Mouse (Mus musculus) limb, embryonic 10.5 days (tissue): ENCODE data around the gene Map2. TPM values are rescaled to one million over a fixed set of nuclear protein-coding genes. Genes with fewer than 3 reads are reported as not detected.
A peak's percentile ranks its signal among the peaks of the same experiment; 100 is the strongest.

ENCODE experiments used
- DNase-seq: peaks from one replicate; pipeline ENCODE4 v3.0.0-alpha.2; 2017; ENCODE audit warnings: low spot score
- H3K27ac ChIP-seq: fragments of 300-500 bp; sonication (generic); 2 replicates; pipeline ENCODE4 v1.5.1; 2016; ENCODE audit warnings: mild to moderate bottlenecking
- H3K27me3 ChIP-seq: fragments of 300-500 bp; sonication (generic); 2 replicates; pipeline ENCODE4 v1.6.1; 2016; ENCODE audit warnings: low read depth, mild to moderate bottlenecking; ENCODE audit not compliant: poor library complexity, severe bottlenecking
- H3K36me3 ChIP-seq: fragments of 300-500 bp; sonication (generic); 2 replicates; pipeline ENCODE4 v1.6.1; 2016; ENCODE audit warnings: mild to moderate bottlenecking, moderate library complexity
- H3K4me1 ChIP-seq: fragments of 300-500 bp; sonication (generic); 2 replicates; pipeline ENCODE4 v1.6.1; 2016
- H3K4me3 ChIP-seq: fragments of 300-500 bp; sonication (generic); 2 replicates; pipeline ENCODE4 v1.5.1; 2016; ENCODE audit warnings: mild to moderate bottlenecking, moderate library complexity
- H3K9me3 ChIP-seq: fragments of 300-500 bp; sonication (generic); replicated peaks from 2 replicates; pipeline ENCODE4 v1.6.1; 2016; ENCODE audit warnings: mild to moderate bottlenecking
- WGBS: fragments of 180-500 bp; shearing (Covaris S2); methylation state at CpG from one replicate; pipeline ENCODE4 v1.1.7; 2016; 5-methylcytosine and 5-hydroxymethylcytosine counted together
- polyA plus RNA-seq: library from polyadenylated mRNA; unstranded; fragments of >200 nt; fragmentation: Nextera tagmentation; extraction: Ambion mirVana; gene quantifications from 2 replicates; pipeline ENCODE4 v1.2.1, GENCODE M21; 2016

Map2 gene
- polyA plus RNA-seq, 1 experiment from 2014 or later = 14.8 TPM

GRCm38 (mm10) chr1:66221497-66221896, 46.4 kb downstream of the Map2 start:
- H3K27ac ChIP-seq = no peak overlapping the region
- DNase-seq = no peak
- WGBS = 82% methylated on average over 4 of the region's 4 CpGs
- H3K27me3 ChIP-seq = no peaks in the 10 kb centered on the region
- H3K9me3 ChIP-seq = no peaks in the 10 kb centered on the region
- no peaks in the 10 kb centered on the region for H3K4me1 ChIP-seq
- H3K36me3 ChIP-seq = no peaks in the 10 kb centered on the region
- H3K4me3 ChIP-seq = no peak overlapping the region

GRCm38 (mm10) chr1:66223331-66223730, 48.3 kb downstream of the Map2 start:
- no peaks in the 10 kb centered on the region for H3K9me3 ChIP-seq
- no peak overlapping the region for H3K27ac ChIP-seq
- H3K4me1 ChIP-seq = no peaks in the 10 kb centered on the region
- H3K27me3 ChIP-seq = no peaks in the 10 kb centered on the region
- no peak for DNase-seq
- no peak overlapping the region for H3K4me3 ChIP-seq
- WGBS = 43% methylated on average over 1 of the region's 1 CpGs
- H3K36me3 ChIP-seq = no peaks in the 10 kb centered on the region

GRCm38 (mm10) chr1:66226372-66227368, 51.6 kb downstream of the Map2 start:
- H3K27ac ChIP-seq = no peak overlapping the region
- H3K27me3 ChIP-seq = no peaks in the 10 kb centered on the region
- no peaks in the 10 kb centered on the region for H3K9me3 ChIP-seq
- 76% methylated on average over 7 of the region's 7 CpGs for WGBS
- DNase-seq = no peak
- no peaks in the 10 kb centered on the region for H3K36me3 ChIP-seq
- H3K4me1 ChIP-seq = no peaks in the 10 kb centered on the region
- no peak overlapping the region for H3K4me3 ChIP-seq

GRCm38 (mm10) chr1:66228205-66228604, 53.1 kb downstream of the Map2 start:
- Histone ChIP-seq H3K36me3 (no peaks in the 10 kb centered on the region), H3K27ac (no peak overlapping the region), H3K4me1 (no peaks in the 10 kb centered on the region), H3K4me3 (no peak overlapping the region), H3K9me3 (no peaks in the 10 kb centered on the region), H3K27me3 (no peaks in the 10 kb centered on the region)
- 92% methylated on average over 3 of the region's 3 CpGs for WGBS
- no peak for DNase-seq

- no peaks in the 10 kb centered on the region for H3K4me1 ChIP-seq
- 92% methylated on average over 3 of the region's 3 CpGs for WGBS
- no peak for DNase-seq
These were observed 55.3 kb downstream of the Map2 start for GRCm38 (mm10) chr1:66230345-66230744.

GRCm38 (mm10) chr1:66231963-66232362, 56.9 kb downstream of the Map2 start:
- DNase-seq = no peak
- Histone ChIP-seq H3K27ac (no peak overlapping the region), H3K9me3 (no peaks in the 10 kb centered on the region), H3K27me3 (no peaks in the 10 kb centered on the region), H3K4me1 (no peaks in the 10 kb centered on the region), H3K36me3 (no peaks in the 10 kb centered on the region), H3K4me3 (no peak overlapping the region)
- 87% methylated on average over 4 of the region's 4 CpGs for WGBS

More at GRCm38 (mm10) chr1:66230345-66230744, 55.3 kb downstream of the Map2 start:
- Histone ChIP-seq H3K4me3 (no peak overlapping the region), H3K27ac (no peak overlapping the region), H3K27me3 (no peaks in the 10 kb centered on the region), H3K36me3 (no peaks in the 10 kb centered on the region), H3K9me3 (no peaks in the 10 kb centered on the region)

- Histone ChIP-seq H3K27ac (no peak overlapping the region), H3K9me3 (no peaks in the 10 kb centered on the region), H3K4me1 (no peaks in the 10 kb centered on the region), H3K27me3 (no peaks in the 10 kb centered on the region), H3K36me3 (no peaks in the 10 kb centered on the region), H3K4me3 (no peak overlapping the region)
- 28% methylated on average over 1 of the region's 1 CpGs for WGBS
- no peak for DNase-seq
These were observed 69.8 kb downstream of the Map2 start for GRCm38 (mm10) chr1:66244910-66245309.

GRCm38 (mm10) chr1:66251649-66252332, 76.7 kb downstream of the Map2 start:
- Histone ChIP-seq H3K4me3 (no peak overlapping the region), H3K27ac (peak overlapping the region; percentile 68), H3K36me3 (no peaks in the 10 kb centered on the region), H3K9me3 (no peaks in the 10 kb centered on the region), H3K4me1 (peaks cover 13% of the 10 kb centered on the region), H3K27me3 (no peaks in the 10 kb centered on the region)
- DNase-seq = no peak
- 42% methylated on average over 4 of the region's 4 CpGs for WGBS

GRCm38 (mm10) chr1:66252333-66252724, 77.3 kb downstream of the Map2 start:
- Histone ChIP-seq H3K4me1 (peaks cover 13% of the 10 kb centered on the region), H3K27me3 (no peaks in the 10 kb centered on the region), H3K27ac (peak overlapping the region; percentile 68; the same call in 1 of the 2 replicates), H3K4me3 (no peak overlapping the region), H3K9me3 (no peaks in the 10 kb centered on the region), H3K36me3 (no peaks in the 10 kb centered on the region)
- WGBS = 76% methylated on average over 8 of the region's 8 CpGs
- no peak for DNase-seq

GRCm38 (mm10) chr1:66263220-66263619, 88.1 kb downstream of the Map2 start:
- no peaks in the 10 kb centered on the region for H3K36me3 ChIP-seq
- 87% methylated on average over 3 of the region's 3 CpGs for WGBS

GRCm38 (mm10) chr1:66266231-66266924, 91.3 kb downstream of the Map2 start:
- Histone ChIP-seq H3K27me3 (no peaks in the 10 kb centered on the region), H3K4me1 (no peaks in the 10 kb centered on the region), H3K4me3 (no peak overlapping the region), H3K36me3 (no peaks in the 10 kb centered on the region), H3K27ac (no peak overlapping the region), H3K9me3 (no peaks in the 10 kb centered on the region)
- 42% methylated on average over 4 of the region's 4 CpGs for WGBS
- no peak for DNase-seq

More at GRCm38 (mm10) chr1:66263220-66263619, 88.1 kb downstream of the Map2 start:
- no peaks in the 10 kb centered on the region for H3K9me3 ChIP-seq
- no peaks in the 10 kb centered on the region for H3K4me1 ChIP-seq
- DNase-seq = no peak
- no peak overlapping the region for H3K27ac ChIP-seq
- H3K27me3 ChIP-seq = no peaks in the 10 kb centered on the region
- H3K4me3 ChIP-seq = no peak overlapping the region

GRCm38 (mm10) chr1:66277663-66278062, 102.6 kb downstream of the Map2 start:
- Histone ChIP-seq H3K27me3 (no peaks in the 10 kb centered on the region), H3K36me3 (no peaks in the 10 kb centered on the region), H3K4me1 (no peaks in the 10 kb centered on the region), H3K9me3 (no peaks in the 10 kb centered on the region), H3K27ac (no peak overlapping the region), H3K4me3 (no peak overlapping the region)
- 85% methylated on average over 3 of the region's 5 CpGs for WGBS
- DNase-seq = no peak
